Mouse (Mus musculus): ENCODE measurements at regions not wholly inside any gene's neighbourhood (a gene's known extent, or its start where the extent isn't known, plus 50 kb on each side); places are given as distances from the start of the nearest gene placed in this dataset.

- Histone ChIP-seq H3K36me3 (ENCODE audit: control insufficient read depth in 1 of 2, insufficient read depth in 2 of 2, low read length in 2 of 2) (no peaks in the 10 kb centered on the region), H3K4me3 (ENCODE audit: control insufficient read depth in 1 of 2, insufficient read depth in 1 of 2, low read depth in 2 of 2, low read length in 2 of 2) (no peak overlapping the region), H3K9ac (ENCODE audit: control insufficient read depth, low read depth, low read length, poor library complexity, severe bottlenecking) (no peak overlapping the region), H3K27me3 (ENCODE audit: control insufficient read depth in 1 of 2, insufficient read depth in 2 of 2, low read length in 2 of 2) (peaks cover 10 to 21% of the 10 kb centered on the region in 2 experiments), H3K9me3 (replicated peaks; ENCODE audit: insufficient read depth, low read length) (no peaks in the 10 kb centered on the region), H3K4me1 (ENCODE audit: control insufficient read depth in 1 of 2, insufficient read depth in 2 of 2, low read length in 2 of 2) (no peaks in the 10 kb centered on the region), H3K27ac (ENCODE audit: control insufficient read depth, low read depth, low read length) (no peak overlapping the region), H3K79me2 (ENCODE audit: control insufficient read depth, insufficient read depth, low read length, poor library complexity) (no peaks in the 10 kb centered on the region)
- DNase-seq (ENCODE audit: low read depth, low spot score), result no peak
- no peak for TF ChIP-seq NRF1 (IDR thresholded peaks at IDR 0.05; ENCODE audit: insufficient read depth, low read depth, low read length, poor library complexity, severe bottlenecking)
- no peak for TF ChIP-seq CTCF (IDR thresholded peaks at IDR 0.05 in 2 of 3, conservative IDR thresholded peaks at IDR 0.05 in 1 of 3; ENCODE audit: control insufficient read depth in 1 of 3, insufficient read depth in 1 of 3, low read depth in 2 of 3, low read length in 3 of 3, poor library complexity in 1 of 3, severe bottlenecking in 1 of 3)
- no peak for TF ChIP-seq CHD1 (IDR thresholded peaks at IDR 0.05; ENCODE audit: low read depth, low read length)
- no peak for TF ChIP-seq EP300 (IDR thresholded peaks at IDR 0.05; ENCODE audit: low read depth in 1 of 2, low read length in 2 of 2)
- TF ChIP-seq E2F4 (IDR thresholded peaks at IDR 0.05; ENCODE audit: borderline replicate concordance, low read depth, low read length), result no peak
- TF ChIP-seq RCOR1 (IDR thresholded peaks at IDR 0.05; ENCODE audit: low read depth, low read length), result no peak
- no peak for TF ChIP-seq ELF1 (IDR thresholded peaks at IDR 0.05; ENCODE audit: low read depth, low read length)
- no peak for TF ChIP-seq USF2 (IDR thresholded peaks at IDR 0.05; ENCODE audit: borderline replicate concordance in 1 of 2, insufficient read depth in 1 of 2, low read depth in 1 of 2, low read length in 2 of 2)
- TF ChIP-seq KAT2A (conservative IDR thresholded peaks at IDR 0.05; ENCODE audit: low read depth, low read length), result no peak
- TF ChIP-seq TCF12 (IDR thresholded peaks at IDR 0.05; ENCODE audit: low read depth, low read length), result no peak
- no peak for TF ChIP-seq POLR2A (IDR thresholded peaks at IDR 0.05; ENCODE audit: control insufficient read depth in 1 of 2, insufficient read depth in 1 of 2, low read depth in 1 of 2, low read length in 2 of 2, poor library complexity in 1 of 2)
- no peak for TF ChIP-seq ETS1 (IDR thresholded peaks at IDR 0.05; ENCODE audit: low read depth, low read length)
- TF ChIP-seq HCFC1 (IDR thresholded peaks at IDR 0.05; ENCODE audit: low read depth, low read length), result no peak
- no peak for TF ChIP-seq SMC3 (IDR thresholded peaks at IDR 0.05; ENCODE audit: low read depth, low read length)
These were observed 94.5 kb downstream of the Olfm1 start for GRCm38 (mm10) chr2:28287210-28287860.

DNA sequence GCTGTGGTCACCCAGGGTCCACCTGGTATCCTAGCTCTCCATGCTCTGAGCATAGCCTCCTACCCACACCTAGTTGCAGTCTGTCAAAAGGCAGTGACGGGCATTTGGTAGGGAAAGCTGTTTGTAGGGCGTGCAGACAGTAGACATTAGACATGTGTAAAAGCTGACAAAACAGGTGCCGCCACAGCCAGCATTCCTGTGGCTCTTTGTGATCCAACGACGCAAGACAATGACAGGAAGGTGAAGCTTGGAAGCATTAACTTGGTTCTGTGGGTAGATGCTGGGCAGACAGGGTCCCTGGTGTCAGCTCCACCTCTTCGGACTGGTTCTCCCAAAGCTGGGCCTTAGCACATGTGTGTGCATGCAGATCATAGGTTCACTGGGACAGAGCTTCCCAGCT, 96.5 kb downstream of the Olfm1 start:
- TF ChIP-seq POLR2A (IDR thresholded peaks at IDR 0.05; ENCODE audit: control insufficient read depth in 1 of 2, insufficient read depth in 1 of 2, low read depth in 1 of 2, low read length in 2 of 2, poor library complexity in 1 of 2) (no peak), TAL1 (IDR thresholded peaks at IDR 0.05; ENCODE audit: low read length) (no peak), E2F4 (IDR thresholded peaks at IDR 0.05; ENCODE audit: borderline replicate concordance, low read depth, low read length) (no peak), USF1 (IDR thresholded peaks at IDR 0.05; ENCODE audit: low read depth, low read length) (no peak), ZMIZ1 (IDR thresholded peaks at IDR 0.05; ENCODE audit: low read depth, low read length) (no peak), MEF2A (IDR thresholded peaks at IDR 0.05; ENCODE audit: extremely low read depth, insufficient replicate concordance, low read depth, low read length, poor library complexity, severe bottlenecking) (no peak), HCFC1 (IDR thresholded peaks at IDR 0.05; ENCODE audit: low read depth, low read length) (no peak), CHD1 (IDR thresholded peaks at IDR 0.05; ENCODE audit: low read depth, low read length) (no peak), RCOR1 (IDR thresholded peaks at IDR 0.05; ENCODE audit: low read depth, low read length) (no peak), POLR2AphosphoS5 (IDR thresholded peaks at IDR 0.05; ENCODE audit: borderline replicate concordance, low read depth, low read length) (no peak), MAX (IDR thresholded peaks at IDR 0.05; ENCODE audit: low read length) (no peak), ZNF384 (IDR thresholded peaks at IDR 0.05; ENCODE audit: low read depth, low read length) (no peak), ZC3H11A (IDR thresholded peaks at IDR 0.05; ENCODE audit: low read depth, low read length) (no peak), MYC (IDR thresholded peaks at IDR 0.05; ENCODE audit: low read depth, low read length) (no peak), GABPA (IDR thresholded peaks at IDR 0.05; ENCODE audit: low read depth, low read length) (no peak), RAD21 (IDR thresholded peaks at IDR 0.05; ENCODE audit: low read depth, low read length) (no peak), MXI1 (IDR thresholded peaks at IDR 0.05; ENCODE audit: low read depth, low read length) (no peak), MAZ (IDR thresholded peaks at IDR 0.05; ENCODE audit: low read depth, low read length) (no peak), USF2 (IDR thresholded peaks at IDR 0.05; ENCODE audit: borderline replicate concordance in 1 of 2, insufficient read depth in 1 of 2, low read depth in 1 of 2, low read length in 2 of 2) (no peak), JUND (IDR thresholded peaks at IDR 0.05; ENCODE audit: low read depth, low read length) (no peak)

More for the DNA sequence above, 96.5 kb downstream of the Olfm1 start:
- Histone ChIP-seq H3K27ac (ENCODE audit: control insufficient read depth, low read depth, low read length) (no peak overlapping the region), H3K4me3 (ENCODE audit: control insufficient read depth in 1 of 2, insufficient read depth in 1 of 2, low read depth in 2 of 2, low read length in 2 of 2) (no peak overlapping the region), H3K79me2 (ENCODE audit: control insufficient read depth, insufficient read depth, low read length, poor library complexity) (no peaks in the 10 kb centered on the region), H3K9ac (ENCODE audit: control insufficient read depth, low read depth, low read length, poor library complexity, severe bottlenecking) (no peak overlapping the region), H3K4me1 (ENCODE audit: control insufficient read depth in 1 of 2, insufficient read depth in 2 of 2, low read length in 2 of 2) (no peaks in the 10 kb centered on the region), H3K27me3 (ENCODE audit: control insufficient read depth in 1 of 2, insufficient read depth in 2 of 2, low read length in 2 of 2) (peaks cover 10 to 23% of the 10 kb centered on the region in 2 experiments), H3K9me3 (replicated peaks; ENCODE audit: insufficient read depth, low read length) (no peaks in the 10 kb centered on the region), H3K36me3 (ENCODE audit: control insufficient read depth in 1 of 2, insufficient read depth in 2 of 2, low read length in 2 of 2) (no peaks in the 10 kb centered on the region)
- DNase-seq (ENCODE audit: low read depth, low spot score), result no peak
